Mouse (Mus musculus): Measurements from ENCODE around the gene Focad. TPM values are rescaled to one million over a fixed set of nuclear protein-coding genes. Genes with fewer than 3 reads are reported as not detected.
A peak's percentile ranks its signal among the peaks of the same experiment; 100 is the strongest.

The Focad gene
- 17.7 and 18.2 TPM in 2 replicates for polyA plus RNA-seq (2014; fragmentation: Nextera tagmentation; extraction: Ambion mirVana)

- Histone ChIP-seq H3K9ac (ENCODE audit: low read length) (peak within 1 kb of the TSS; percentile 75), H3K4me2 (ENCODE audit: low read depth, low read length, severe bottlenecking) (peak within 1 kb of the TSS; percentile 99), H3K27me3 (ENCODE audit: control insufficient read depth, insufficient read depth, low read length) (no peaks in the 10 kb centered on the region), H3K9me3 (ENCODE audit: control insufficient read depth, low read length) (no peaks in the 10 kb centered on the region), H3K4me3 (ENCODE audit: low read depth, low read length) (peak within 1 kb of the TSS; percentile 72), H3K36me3 (ENCODE audit: control insufficient read depth, insufficient read depth, low read length) (no peaks in the 10 kb centered on the region), H3K27ac (ENCODE audit: low read depth, low read length) (peak within 1 kb of the TSS; percentile 57), H3K4me1 (replicated peaks; ENCODE audit: control insufficient read depth, insufficient read depth, low read length) (no peaks in the 10 kb centered on the region)
- ATAC-seq (replicated peaks; ENCODE audit: low FRiP score) (peak; percentile 100), DNase-seq (ENCODE audit: low spot score) (peak; percentile 98)
- WGBS = 1% methylated on average over 34 of the region's 34 CpGs
Observed at GRCm38 (mm10) chr4:88094062-88094767, at the start of gene Focad. Gene Focad, plus strand, starts transcription at chr4:88094629.

- ATAC-seq (replicated peaks; ENCODE audit: low FRiP score) (no peak), DNase-seq (ENCODE audit: low spot score) (no peak)
- Histone ChIP-seq H3K9me3 (ENCODE audit: control insufficient read depth, low read length) (no peaks in the 10 kb centered on the region), H3K4me1 (replicated peaks; ENCODE audit: control insufficient read depth, insufficient read depth, low read length) (no peaks in the 10 kb centered on the region), H3K27ac (ENCODE audit: low read depth, low read length) (no peak overlapping the region), H3K36me3 (ENCODE audit: control insufficient read depth, insufficient read depth, low read length) (no peaks in the 10 kb centered on the region), H3K4me2 (ENCODE audit: low read depth, low read length, severe bottlenecking) (no peak overlapping the region), H3K27me3 (ENCODE audit: control insufficient read depth, insufficient read depth, low read length) (no peaks in the 10 kb centered on the region), H3K9ac (ENCODE audit: low read length) (no peak overlapping the region), H3K4me3 (ENCODE audit: low read depth, low read length) (no peak overlapping the region)
- WGBS = 90% methylated on average over 4 of the region's 4 CpGs
Observed at GRCm38 (mm10) chr4:88045151-88045550, 49.3 kb upstream of the Focad start.

DNA sequence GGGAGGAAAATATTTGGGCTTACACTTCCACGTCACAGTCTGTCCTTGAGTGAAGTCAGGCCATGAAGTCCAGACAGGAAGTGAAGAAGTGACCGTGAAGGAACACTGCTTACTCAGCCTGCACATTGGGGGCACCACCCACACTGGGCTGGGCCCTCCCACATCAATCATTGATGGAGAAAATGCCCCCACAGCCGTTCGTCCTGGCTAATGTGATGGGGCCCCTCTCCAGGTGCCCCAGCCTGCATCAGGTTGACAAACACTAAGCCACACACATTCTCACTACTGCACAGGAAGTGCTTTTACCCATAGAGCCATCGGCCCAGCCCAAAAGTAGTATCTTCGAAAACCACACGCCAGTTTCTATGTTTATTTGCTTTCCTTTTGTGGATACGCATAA is 48.1 kb upstream of the Focad start:
- no peaks in the 10 kb centered on the region for H3K27me3 ChIP-seq (ENCODE audit: control insufficient read depth, insufficient read depth, low read length)
- ATAC-seq (replicated peaks; ENCODE audit: low FRiP score) = no peak
- H3K4me1 ChIP-seq (replicated peaks; ENCODE audit: control insufficient read depth, insufficient read depth, low read length) = no peaks in the 10 kb centered on the region
- no peak overlapping the region for H3K9ac ChIP-seq (ENCODE audit: low read length)
- no peaks in the 10 kb centered on the region for H3K36me3 ChIP-seq (ENCODE audit: control insufficient read depth, insufficient read depth, low read length)
- 81% methylated on average over 8 of the region's 8 CpGs for WGBS
- DNase-seq (ENCODE audit: low spot score) = no peak
- H3K4me2 ChIP-seq (ENCODE audit: low read depth, low read length, severe bottlenecking) = no peak overlapping the region
- no peak overlapping the region for H3K4me3 ChIP-seq (ENCODE audit: low read depth, low read length)
- no peaks in the 10 kb centered on the region for H3K9me3 ChIP-seq (ENCODE audit: control insufficient read depth, low read length)
- H3K27ac ChIP-seq (ENCODE audit: low read depth, low read length) = no peak overlapping the region

DNA sequence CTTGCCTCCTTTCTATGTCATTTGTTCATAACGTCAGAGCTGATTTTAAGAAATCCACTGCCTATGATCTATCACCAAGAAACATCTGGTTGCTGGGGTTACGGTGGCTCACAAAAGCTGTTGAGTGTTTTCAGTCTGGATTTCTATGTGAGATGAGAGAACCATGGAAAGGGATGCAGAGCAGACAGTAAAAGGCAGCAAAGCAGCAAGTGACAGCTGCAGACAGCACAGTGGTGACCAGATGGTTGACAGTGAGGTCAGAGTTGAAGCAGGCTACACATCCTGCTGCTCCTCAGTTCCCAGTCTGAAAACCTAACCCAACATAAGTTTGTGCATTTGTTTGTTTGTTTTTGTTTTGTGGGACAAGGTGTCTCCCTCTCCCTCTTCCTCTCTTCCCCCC is 19.0 kb upstream of the Focad start:
- no peak overlapping the region for H3K27ac ChIP-seq (ENCODE audit: low read depth, low read length)
- H3K36me3 ChIP-seq (ENCODE audit: control insufficient read depth, insufficient read depth, low read length) = no peaks in the 10 kb centered on the region
- no peaks in the 10 kb centered on the region for H3K9me3 ChIP-seq (ENCODE audit: control insufficient read depth, low read length)
- ATAC-seq (replicated peaks; ENCODE audit: low FRiP score) (no peak), DNase-seq (ENCODE audit: low spot score) (no peak)
- WGBS = 74% methylated on average over 2 of the region's 2 CpGs
- no peak overlapping the region for H3K4me3 ChIP-seq (ENCODE audit: low read depth, low read length)
- H3K4me1 ChIP-seq (replicated peaks; ENCODE audit: control insufficient read depth, insufficient read depth, low read length) = no peaks in the 10 kb centered on the region
- H3K4me2 ChIP-seq (ENCODE audit: low read depth, low read length, severe bottlenecking) = no peak overlapping the region
- no peaks in the 10 kb centered on the region for H3K27me3 ChIP-seq (ENCODE audit: control insufficient read depth, insufficient read depth, low read length)
- H3K9ac ChIP-seq (ENCODE audit: low read length) = no peak overlapping the region

GRCm38 (mm10) chr4:88078983-88079382 is 15.4 kb upstream of the Focad start:
- H3K4me1 ChIP-seq (replicated peaks; ENCODE audit: control insufficient read depth, insufficient read depth, low read length) = no peaks in the 10 kb centered on the region
- no peaks in the 10 kb centered on the region for H3K36me3 ChIP-seq (ENCODE audit: control insufficient read depth, insufficient read depth, low read length)
- H3K9ac ChIP-seq (ENCODE audit: low read length) = no peak overlapping the region
- H3K4me3 ChIP-seq (ENCODE audit: low read depth, low read length) = no peak overlapping the region
- DNase-seq (ENCODE audit: low spot score) (no peak), ATAC-seq (replicated peaks; ENCODE audit: low FRiP score) (no peak)
- H3K27ac ChIP-seq (ENCODE audit: low read depth, low read length) = no peak overlapping the region
- H3K27me3 ChIP-seq (ENCODE audit: control insufficient read depth, insufficient read depth, low read length) = no peaks in the 10 kb centered on the region
- WGBS = 77% methylated on average over 3 of the region's 3 CpGs
- no peaks in the 10 kb centered on the region for H3K9me3 ChIP-seq (ENCODE audit: control insufficient read depth, low read length)
- H3K4me2 ChIP-seq (ENCODE audit: low read depth, low read length, severe bottlenecking) = no peak overlapping the region

- DNase-seq (ENCODE audit: low spot score) = no peak
- Histone ChIP-seq H3K4me2 (ENCODE audit: low read depth, low read length, severe bottlenecking) (no peak overlapping the region), H3K36me3 (ENCODE audit: control insufficient read depth, insufficient read depth, low read length) (no peaks in the 10 kb centered on the region), H3K9me3 (ENCODE audit: control insufficient read depth, low read length) (no peaks in the 10 kb centered on the region), H3K9ac (ENCODE audit: low read length) (no peak overlapping the region), H3K27me3 (ENCODE audit: control insufficient read depth, insufficient read depth, low read length) (no peaks in the 10 kb centered on the region), H3K4me1 (replicated peaks; ENCODE audit: control insufficient read depth, insufficient read depth, low read length) (no peaks in the 10 kb centered on the region), H3K4me3 (ENCODE audit: low read depth, low read length) (no peak overlapping the region), H3K27ac (ENCODE audit: low read depth, low read length) (no peak overlapping the region)
- WGBS = 82% methylated on average over 5 of the region's 5 CpGs
- ATAC-seq (replicated peaks; ENCODE audit: low FRiP score) = no peak
Observed at GRCm38 (mm10) chr4:88081417-88081816, 13.0 kb upstream of the Focad start.

DNA sequence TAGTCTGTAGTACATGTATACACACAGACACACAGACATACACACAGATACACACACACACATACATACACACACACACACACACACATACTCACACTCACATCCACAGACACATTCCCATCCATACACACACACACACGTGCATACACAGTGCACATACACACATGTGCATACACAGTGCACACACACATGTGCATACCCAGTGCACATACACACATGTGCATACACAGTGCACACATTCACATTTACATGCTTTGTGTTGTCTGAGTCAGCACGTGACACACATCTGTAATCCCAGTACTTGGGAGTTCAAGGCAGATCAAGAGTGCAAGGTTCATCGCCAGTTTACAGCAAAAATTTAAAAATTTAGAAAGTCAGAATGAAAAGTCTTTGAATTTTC is 12.5 kb upstream of the Focad start:
- Histone ChIP-seq H3K36me3 (ENCODE audit: control insufficient read depth, insufficient read depth, low read length) (no peaks in the 10 kb centered on the region), H3K4me1 (replicated peaks; ENCODE audit: control insufficient read depth, insufficient read depth, low read length) (no peaks in the 10 kb centered on the region), H3K9ac (ENCODE audit: low read length) (no peak overlapping the region), H3K27me3 (ENCODE audit: control insufficient read depth, insufficient read depth, low read length) (no peaks in the 10 kb centered on the region), H3K4me2 (ENCODE audit: low read depth, low read length, severe bottlenecking) (no peak overlapping the region), H3K4me3 (ENCODE audit: low read depth, low read length) (no peak overlapping the region), H3K9me3 (ENCODE audit: control insufficient read depth, low read length) (no peaks in the 10 kb centered on the region), H3K27ac (ENCODE audit: low read depth, low read length) (no peak overlapping the region)
- 94% methylated on average over 3 of the region's 3 CpGs for WGBS
- DNase-seq (ENCODE audit: low spot score) = no peak
- ATAC-seq (replicated peaks; ENCODE audit: low FRiP score) = no peak

GRCm38 (mm10) chr4:88082381-88082780 is 12.0 kb upstream of the Focad start:
- Histone ChIP-seq H3K36me3 (ENCODE audit: control insufficient read depth, insufficient read depth, low read length) (no peaks in the 10 kb centered on the region), H3K27me3 (ENCODE audit: control insufficient read depth, insufficient read depth, low read length) (no peaks in the 10 kb centered on the region), H3K9me3 (ENCODE audit: control insufficient read depth, low read length) (no peaks in the 10 kb centered on the region), H3K27ac (ENCODE audit: low read depth, low read length) (no peak overlapping the region), H3K4me3 (ENCODE audit: low read depth, low read length) (no peak overlapping the region), H3K4me2 (ENCODE audit: low read depth, low read length, severe bottlenecking) (no peak overlapping the region), H3K9ac (ENCODE audit: low read length) (no peak overlapping the region), H3K4me1 (replicated peaks; ENCODE audit: control insufficient read depth, insufficient read depth, low read length) (no peaks in the 10 kb centered on the region)
- WGBS = 94% methylated on average over 4 of the region's 4 CpGs
- DNase-seq (ENCODE audit: low spot score) (no peak), ATAC-seq (replicated peaks; ENCODE audit: low FRiP score) (no peak)

DNA sequence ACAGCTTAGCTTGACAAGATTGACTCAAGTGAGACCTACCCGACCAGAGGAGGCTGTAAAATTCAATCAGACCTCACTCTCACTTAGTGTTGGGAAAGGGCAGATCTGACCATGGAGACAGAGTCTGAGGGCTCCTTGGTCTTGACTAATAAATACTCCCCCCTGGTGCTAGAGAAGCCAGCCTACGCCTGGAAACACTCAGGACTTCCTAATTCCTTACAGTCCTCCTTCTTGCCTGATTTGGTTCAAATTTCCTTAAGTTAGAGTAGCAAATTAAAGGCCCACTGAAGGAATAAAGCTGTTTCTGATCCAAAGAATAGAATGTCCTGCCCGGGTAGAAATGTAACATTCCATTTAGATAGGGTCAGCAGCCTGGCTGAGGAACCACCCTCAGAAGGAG is 10.6 kb upstream of the Focad start:
- no peak overlapping the region for H3K27ac ChIP-seq (ENCODE audit: low read depth, low read length)
- WGBS = 73% methylated on average over 3 of the region's 3 CpGs
- H3K27me3 ChIP-seq (ENCODE audit: control insufficient read depth, insufficient read depth, low read length) = no peaks in the 10 kb centered on the region
- H3K9me3 ChIP-seq (ENCODE audit: control insufficient read depth, low read length) = no peaks in the 10 kb centered on the region
- DNase-seq (ENCODE audit: low spot score) = no peak
- no peaks in the 10 kb centered on the region for H3K36me3 ChIP-seq (ENCODE audit: control insufficient read depth, insufficient read depth, low read length)
- H3K4me2 ChIP-seq (ENCODE audit: low read depth, low read length, severe bottlenecking) = no peak overlapping the region
- H3K4me1 ChIP-seq (replicated peaks; ENCODE audit: control insufficient read depth, insufficient read depth, low read length) = no peaks in the 10 kb centered on the region
- H3K9ac ChIP-seq (ENCODE audit: low read length) = no peak overlapping the region
- no peak overlapping the region for H3K4me3 ChIP-seq (ENCODE audit: low read depth, low read length)
- no peak for ATAC-seq (replicated peaks; ENCODE audit: low FRiP score)

All from forebrain, embryonic 11.5 days (tissue).